Mouse (Mus musculus) spleen, adult 2 months (tissue): ENCODE measurements around the gene Wnt7b. TPM values are rescaled to one million over a fixed set of nuclear protein-coding genes. Genes with fewer than 3 reads are reported as not detected.

Experiments
- DNase-seq, 2 experiments: peaks; one replicate each; pipeline versions ENCODE4 v3.0.0 to v3.0.0-alpha.2; 2012 to 2021; ENCODE audit warnings: low spot score in 2 of 2, low read depth in 1 of 2
- H3K27ac ChIP-seq: fragments of 200-500 bp; 2 replicates; pipeline ENCODE4 v1.5.1; 2012; ENCODE audit warnings: low read length, inconsistent platforms; ENCODE audit not compliant: insufficient read depth
- H3K27me3 ChIP-seq: fragments of 200-500 bp; 2 replicates; pipeline ENCODE4 v1.6.1; 2012; ENCODE audit warnings: mild to moderate bottlenecking, moderate library complexity, low read length, inconsistent platforms; ENCODE audit not compliant: control insufficient read depth, insufficient read depth
- H3K36me3 ChIP-seq: fragments of 200-500 bp; 2 replicates; pipeline ENCODE4 v1.6.1; 2012; ENCODE audit warnings: mild to moderate bottlenecking, low read length, inconsistent platforms; ENCODE audit not compliant: control insufficient read depth, insufficient read depth
- H3K4me1 ChIP-seq: fragments of 200-500 bp; 2 replicates; pipeline ENCODE4 v1.6.1; 2011; ENCODE audit warnings: inconsistent platforms; ENCODE audit not compliant: control insufficient read depth, insufficient read depth, insufficient read length
- H3K4me3 ChIP-seq: fragments of 200-500 bp; 2 replicates; pipeline ENCODE4 v1.5.1; 2011; ENCODE audit warnings: mild to moderate bottlenecking, inconsistent platforms; ENCODE audit not compliant: insufficient read depth, insufficient read length; ENCODE audit errors: extremely low read depth
- CTCF ChIP-seq: fragments of 200-500 bp; IDR thresholded peaks from 2 replicates; pipeline ENCODE4 v1.5.1; 2011; ENCODE audit warnings: mild to moderate bottlenecking, inconsistent platforms; ENCODE audit not compliant: insufficient read depth, insufficient read length, insufficient replicate concordance; ENCODE audit errors: extremely low read depth
- POLR2A ChIP-seq: fragments of 200-500 bp; IDR thresholded peaks from 2 replicates; pipeline ENCODE4 v1.6.1; 2011; ENCODE audit warnings: low read depth, low read length, inconsistent platforms
- WGBS: fragments of 180-500 bp; shearing (Covaris S2); methylation state at CpG from one replicate; pipeline ENCODE4 v1.1.7; 2018; 5-methylcytosine and 5-hydroxymethylcytosine counted together
- polyA plus RNA-seq: library from polyadenylated mRNA; depleted of rRNA; stranded (reverse); fragments of >200 nt; gene quantifications from 2 replicates; pipeline ENCODE4 v1.2.3, GENCODE M21; 2012

Wnt7b gene
- polyA plus RNA-seq, 1 experiment, result 0.08 TPM

DNA sequence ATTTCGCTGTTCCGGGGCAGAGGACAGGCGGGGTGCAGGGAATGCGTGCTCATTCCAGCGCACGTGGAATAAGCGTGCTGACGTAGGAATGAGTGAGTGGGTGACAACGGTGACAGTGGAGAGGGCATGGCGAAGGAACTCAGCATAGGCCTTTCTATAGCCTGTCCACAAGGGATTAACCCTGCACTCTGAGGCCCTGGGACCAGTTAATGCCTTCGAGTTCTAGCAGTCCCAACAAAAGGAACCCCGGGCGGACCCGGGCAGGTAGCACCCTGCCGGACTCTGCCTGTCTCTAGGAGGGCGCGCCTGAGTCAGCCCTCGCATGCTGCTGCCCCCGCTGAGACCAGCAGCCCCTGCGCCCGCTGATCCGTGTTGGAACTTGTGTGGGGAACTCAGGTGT is 32.8 kb upstream of the Wnt7b start:
- H3K4me1 ChIP-seq, result no peaks in the 10 kb centered on the region; the same call in 1 of the 2 replicates
- H3K27ac ChIP-seq, result no peak overlapping the region
- TF ChIP-seq POLR2A (no peak), CTCF (no peak)
- 0 out of 2 replicates have a peak, but pooled peaks cover 1% of the 10 kb centered on the region for H3K27me3 ChIP-seq
- no peaks in the 10 kb centered on the region for H3K36me3 ChIP-seq
- H3K4me3 ChIP-seq, result no peak overlapping the region
- no peak for DNase-seq
- WGBS, result 64% methylated on average over 22 of the region's 22 CpGs

DNA sequence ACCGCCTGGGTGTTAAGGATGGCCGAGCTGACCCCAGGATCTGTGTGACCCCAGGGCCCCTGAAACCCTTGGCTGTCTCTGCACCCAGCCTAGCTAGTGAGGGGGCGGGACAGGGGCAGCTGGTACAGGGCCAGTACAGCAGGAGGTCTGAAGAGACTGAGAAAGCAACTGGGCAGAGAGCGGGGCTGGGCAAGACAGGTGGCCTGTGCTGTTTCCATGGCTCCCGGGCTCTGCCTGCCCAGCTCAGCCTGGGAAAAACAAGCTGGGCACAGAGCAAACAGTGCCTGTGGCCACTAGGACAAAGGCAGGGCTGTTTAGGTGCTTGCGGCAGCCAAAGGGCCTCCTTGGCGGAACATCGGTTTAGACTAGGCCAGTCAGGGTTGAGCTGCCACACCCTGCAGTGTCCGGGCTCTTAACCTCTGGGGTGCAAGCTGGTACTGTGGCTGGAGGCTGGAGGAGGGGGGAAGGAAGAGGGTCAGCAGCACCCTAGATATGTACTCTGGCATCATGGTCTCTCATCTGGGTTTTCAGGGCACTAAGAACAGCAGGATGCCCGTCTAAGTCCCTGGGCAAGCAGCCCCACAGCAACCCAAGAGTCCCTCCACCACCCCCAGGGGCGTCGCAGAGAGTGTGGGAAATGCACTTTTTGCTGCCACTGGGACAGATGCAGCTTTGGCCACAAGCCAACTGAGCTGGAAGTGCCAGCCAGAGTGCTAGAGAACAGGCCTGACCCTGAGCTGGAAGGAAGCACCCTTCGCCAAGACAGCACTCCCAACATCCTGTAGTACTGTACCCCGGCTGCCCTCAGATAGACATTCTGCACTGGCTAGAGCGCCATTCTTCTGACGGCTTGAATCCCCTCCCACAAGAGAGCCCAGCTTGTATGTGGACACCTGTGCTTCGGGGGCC is 31.3 kb upstream of the Wnt7b start:
- DNase-seq, result no peak
- Histone ChIP-seq H3K27me3 (0 out of 2 replicates have a peak, but pooled peaks cover 1% of the 10 kb centered on the region), H3K36me3 (no peaks in the 10 kb centered on the region), H3K4me1 (no peaks in the 10 kb centered on the region; the same call in 1 of the 2 replicates), H3K27ac (peak overlapping the region; percentile 25; the same call in 1 of the 2 replicates), H3K4me3 (no peak overlapping the region)
- 73% methylated on average over 17 of the region's 17 CpGs for WGBS
- TF ChIP-seq POLR2A (no peak), CTCF (no peak)

DNA sequence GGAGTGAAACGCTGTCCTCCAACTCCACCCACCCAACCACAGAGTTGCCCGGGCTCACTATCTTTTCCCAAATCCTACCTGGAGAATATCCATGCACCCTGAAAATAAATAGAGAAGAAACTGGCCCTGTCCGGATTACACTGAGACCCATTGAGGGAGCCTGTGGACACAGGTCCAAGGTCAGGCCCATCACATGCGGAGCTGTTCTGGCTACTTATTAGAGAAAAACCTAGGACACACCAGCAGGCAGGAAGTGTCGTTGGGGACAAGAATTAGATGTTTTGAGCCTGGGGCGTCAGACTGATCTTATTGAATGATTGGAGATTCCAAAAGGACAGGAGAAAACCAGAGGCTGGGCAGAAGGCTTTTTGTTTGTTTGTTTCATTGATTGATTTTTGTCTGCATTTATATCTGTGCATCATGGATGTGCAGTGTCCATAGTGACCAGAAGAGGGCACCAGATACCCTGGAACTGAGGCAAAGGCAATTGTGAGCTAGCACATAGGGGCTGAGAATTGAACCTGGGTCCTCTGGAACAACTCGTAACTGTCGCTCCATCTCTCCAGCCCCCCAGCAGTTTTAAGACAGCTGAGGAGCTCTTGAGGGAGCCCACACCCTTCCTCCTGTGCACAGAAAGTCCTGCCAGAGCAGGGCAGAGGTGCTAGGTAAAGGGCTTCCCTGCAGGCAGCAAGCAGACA is 30.5 kb upstream of the Wnt7b start:
- Histone ChIP-seq H3K27me3 (no peaks in the 10 kb centered on the region), H3K4me3 (no peak overlapping the region), H3K36me3 (no peaks in the 10 kb centered on the region), H3K27ac (0 out of 2 replicates have a peak overlapping the region, but pooled peaks have one; percentile 25), H3K4me1 (no peaks in the 10 kb centered on the region; the same call in 1 of the 2 replicates)
- TF ChIP-seq CTCF (peak; percentile 55; the same call in 1 of the 2 replicates), POLR2A (no peak)
- WGBS, result 85% methylated on average over 8 of the region's 8 CpGs
- DNase-seq, result peak in 1 of 2 experiments; percentile 39

DNA sequence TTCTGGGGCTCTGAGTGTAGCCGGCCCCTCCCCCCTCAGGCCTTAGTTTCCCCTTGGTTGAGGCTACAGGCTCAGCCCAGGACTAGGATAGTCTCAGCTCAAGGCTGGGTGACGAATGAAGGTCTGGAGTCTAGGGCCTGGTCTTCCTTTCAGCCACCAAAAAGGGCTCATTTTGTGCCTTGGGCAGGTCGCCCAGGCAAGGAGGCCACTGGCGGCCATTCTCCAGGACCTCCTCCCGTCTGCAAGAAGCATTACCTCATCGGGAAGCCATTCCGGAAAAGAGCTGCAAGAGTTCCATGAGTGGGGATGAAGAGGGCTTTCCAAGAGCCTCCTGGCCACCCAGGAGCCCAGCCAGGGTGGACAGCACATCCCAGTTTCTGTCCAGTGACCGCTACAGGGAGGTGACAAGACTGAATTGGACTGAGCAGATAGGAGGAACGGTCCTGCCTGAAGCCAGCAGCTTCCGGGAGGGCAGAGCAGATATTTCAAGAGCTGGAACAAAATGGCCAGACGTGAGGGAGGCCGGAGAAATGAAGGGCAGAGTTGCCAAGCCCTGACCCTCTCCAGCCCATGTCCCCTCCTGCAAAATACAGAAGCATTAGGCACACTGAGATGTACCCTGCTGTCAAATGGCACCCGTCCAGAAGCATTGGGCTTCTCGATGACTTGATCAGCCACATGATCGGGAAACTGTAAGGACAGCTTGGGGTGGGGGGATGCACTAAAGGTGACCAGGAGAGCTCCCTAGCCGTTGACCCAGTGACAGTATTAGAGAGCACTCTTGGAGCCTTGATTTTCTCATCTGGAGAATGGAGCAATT is 29.6 kb upstream of the Wnt7b start:
- Histone ChIP-seq H3K4me1 (no peaks in the 10 kb centered on the region; the same call in 1 of the 2 replicates), H3K4me3 (no peak overlapping the region), H3K27me3 (no peaks in the 10 kb centered on the region), H3K36me3 (no peaks in the 10 kb centered on the region), H3K27ac (peak overlapping the region; percentile 30)
- 81% methylated on average over 16 of the region's 16 CpGs for WGBS
- DNase-seq, result no peak
- TF ChIP-seq POLR2A (no peak), CTCF (no peak)

DNA sequence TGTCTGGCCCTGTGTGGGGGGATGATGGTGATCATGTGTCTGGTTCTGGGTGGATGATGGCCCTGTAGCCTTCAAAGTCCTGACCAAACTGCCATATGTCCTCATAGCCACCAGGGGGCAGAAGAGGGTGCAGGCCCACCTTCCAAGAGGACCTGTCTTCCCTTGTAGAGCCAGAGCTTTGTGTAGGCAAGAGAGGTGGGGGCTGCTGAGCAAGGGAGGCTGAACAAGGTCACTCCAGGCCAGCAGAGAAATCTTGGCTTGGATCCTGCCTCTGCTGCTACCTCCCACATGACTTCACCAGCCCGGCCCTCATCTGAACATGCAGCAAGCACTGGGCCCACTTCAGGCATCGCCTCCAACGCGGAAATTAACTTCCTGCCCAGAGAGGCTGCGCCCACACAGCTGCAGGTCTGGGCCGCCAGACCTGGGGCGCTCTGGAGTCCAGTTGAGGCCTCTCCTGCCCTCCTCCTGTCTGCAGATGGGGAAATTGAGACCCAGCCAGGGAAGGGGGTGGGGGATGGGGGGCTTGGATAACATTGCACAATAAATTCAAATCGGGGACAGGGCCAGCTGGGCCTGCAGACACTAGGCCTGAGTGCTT is 28.4 kb upstream of the Wnt7b start:
- H3K4me1 ChIP-seq, result no peaks in the 10 kb centered on the region; the same call in 1 of the 2 replicates
- H3K4me3 ChIP-seq, result no peak overlapping the region
- peak overlapping the region; percentile 30; the same call in 1 of the 2 replicates for H3K27ac ChIP-seq
- no peaks in the 10 kb centered on the region for H3K36me3 ChIP-seq
- DNase-seq, result peak; percentile 55 to 57
- H3K27me3 ChIP-seq, result no peaks in the 10 kb centered on the region
- 8% methylated on average over 8 of the region's 8 CpGs for WGBS
- TF ChIP-seq CTCF (peak; percentile 91; the same call in 1 of the 2 replicates), POLR2A (no peak)

DNA sequence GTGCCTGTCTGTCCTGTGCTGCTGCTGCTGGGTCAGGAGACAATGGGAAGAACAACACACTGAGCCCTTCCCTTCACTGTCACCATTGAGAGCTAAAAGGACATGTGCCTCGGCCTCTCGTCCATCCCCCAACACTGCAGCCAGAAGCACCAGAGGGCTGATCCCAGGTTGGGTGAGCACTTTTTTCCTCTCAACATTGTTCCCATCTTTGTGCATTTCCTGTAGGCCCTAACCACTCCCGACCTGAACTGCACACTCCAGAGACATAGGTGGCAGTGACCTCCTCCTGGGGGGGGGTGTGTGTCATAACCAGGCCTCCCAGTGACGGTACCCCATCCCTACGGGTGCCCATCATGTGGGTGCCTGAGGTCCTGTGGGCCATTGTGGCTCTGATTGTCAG is 27.8 kb upstream of the Wnt7b start:
- DNase-seq, result no peak
- no peaks in the 10 kb centered on the region; the same call in 1 of the 2 replicates for H3K4me1 ChIP-seq
- no peaks in the 10 kb centered on the region for H3K27me3 ChIP-seq
- H3K4me3 ChIP-seq, result no peak overlapping the region
- WGBS, result 61% methylated on average over 5 of the region's 5 CpGs
- H3K36me3 ChIP-seq, result no peaks in the 10 kb centered on the region
- no peak for TF ChIP-seq POLR2A
- no peak for TF ChIP-seq CTCF
- no peak overlapping the region for H3K27ac ChIP-seq
